Mouse (Mus musculus) frontal cortex, postnatal 14 days (tissue): Measurements from ENCODE around the gene Rexo4.

ENCODE experiments used
- DNase-seq, 2 experiments: peaks; one replicate each; pipeline ENCODE4 v3.0.0; 2022; ENCODE audit warnings: low spot score in 2 of 2

Gene Rexo4

GRCm38 (mm10) chr2:26950411-26950810, 13.8 kb downstream of the Rexo4 start:
- DNase-seq, result no peak

DNA sequence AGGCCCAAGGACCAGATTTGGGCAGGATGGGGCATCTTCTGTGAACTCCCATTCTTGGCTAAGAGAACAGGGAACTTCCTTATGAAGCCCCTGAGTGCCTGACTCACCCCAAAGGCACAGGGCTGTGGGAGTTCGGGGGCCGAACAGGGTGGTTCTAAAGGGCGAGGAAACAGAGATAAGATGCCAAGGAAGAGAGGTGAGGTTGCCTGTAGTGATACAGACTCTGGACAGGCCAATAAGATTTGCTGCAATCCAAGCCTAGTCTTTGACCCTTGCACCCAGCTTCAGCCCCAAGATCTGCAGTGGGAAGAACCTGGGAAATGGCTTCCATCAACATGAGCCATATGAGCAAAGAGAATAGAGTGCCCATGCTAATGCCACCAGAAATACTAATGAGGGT, 20.9 kb downstream of the Rexo4 start:
- no peak for DNase-seq

GRCm38 (mm10) chr2:26941539-26941938, 22.6 kb downstream of the Rexo4 start:
- DNase-seq, result no peak

GRCm38 (mm10) chr2:26936425-26936824, 27.8 kb downstream of the Rexo4 start:
- DNase-seq, result no peak

DNA sequence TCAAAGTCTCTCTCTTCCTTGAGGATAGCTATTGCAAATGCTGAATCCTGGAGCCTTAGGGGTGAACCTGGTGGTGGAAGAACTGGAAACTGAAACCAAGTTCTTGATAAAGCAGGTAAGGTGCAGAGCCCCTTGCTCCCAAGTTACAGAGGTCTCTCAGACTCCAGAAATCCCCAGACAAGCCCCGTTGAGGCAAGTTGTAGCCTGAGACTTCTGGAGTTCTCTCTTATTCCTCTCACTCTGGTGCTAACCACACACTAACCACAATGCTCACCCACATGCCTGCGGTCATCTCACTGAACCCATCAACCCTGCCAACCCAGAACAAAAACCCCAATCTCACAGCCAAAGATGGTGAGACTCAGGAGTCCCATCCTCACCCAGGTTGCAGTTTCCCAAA, 28.9 kb downstream of the Rexo4 start:
- no peak for DNase-seq

DNA sequence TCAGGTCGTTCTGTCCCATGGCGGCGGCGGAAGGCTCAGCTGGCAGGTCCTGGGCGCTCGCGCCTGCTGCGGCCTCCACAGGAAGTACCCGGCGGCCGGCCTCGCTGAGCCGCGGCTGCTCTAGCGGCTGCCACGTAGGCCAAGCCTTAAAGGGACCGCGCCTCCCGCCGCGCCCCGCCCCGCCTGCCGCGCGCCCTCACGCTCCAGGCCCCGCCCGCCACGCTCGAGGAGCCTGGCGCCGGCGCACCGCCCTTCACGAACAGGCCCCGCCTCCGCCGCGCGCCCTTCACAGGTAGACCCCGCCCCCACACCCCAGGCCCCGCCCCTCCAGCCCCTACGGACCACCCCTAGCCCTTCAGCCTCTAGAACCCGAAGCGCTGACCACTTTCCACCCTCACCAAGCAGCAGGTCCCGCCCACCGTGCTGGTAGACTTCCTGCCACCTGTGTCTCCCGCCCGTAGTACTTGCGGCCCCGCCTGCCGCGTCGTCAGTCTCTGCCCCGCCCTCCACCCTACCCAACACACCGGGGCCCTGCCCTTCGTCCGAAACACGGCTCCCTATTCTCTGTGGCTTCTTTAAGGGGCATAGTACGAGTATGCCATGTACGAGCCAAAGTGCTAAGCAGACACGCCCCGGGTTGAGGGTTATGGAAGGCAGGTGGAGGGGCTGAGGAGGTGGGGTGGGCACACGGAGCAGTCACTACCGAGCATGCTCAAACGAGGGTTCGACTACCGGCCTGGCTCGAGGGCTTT, 30.7 kb downstream of the Rexo4 start, which contains the start of the genes Surf4 and Stkld1:
TSS of gene Surf4 (minus strand) at position 625 of the 752 bp plus-strand sequence.
TSS of gene Stkld1 (plus strand) at position 744 of the 752 bp plus-strand sequence.
- DNase-seq, result peak; percentile 81 to 88

DNA sequence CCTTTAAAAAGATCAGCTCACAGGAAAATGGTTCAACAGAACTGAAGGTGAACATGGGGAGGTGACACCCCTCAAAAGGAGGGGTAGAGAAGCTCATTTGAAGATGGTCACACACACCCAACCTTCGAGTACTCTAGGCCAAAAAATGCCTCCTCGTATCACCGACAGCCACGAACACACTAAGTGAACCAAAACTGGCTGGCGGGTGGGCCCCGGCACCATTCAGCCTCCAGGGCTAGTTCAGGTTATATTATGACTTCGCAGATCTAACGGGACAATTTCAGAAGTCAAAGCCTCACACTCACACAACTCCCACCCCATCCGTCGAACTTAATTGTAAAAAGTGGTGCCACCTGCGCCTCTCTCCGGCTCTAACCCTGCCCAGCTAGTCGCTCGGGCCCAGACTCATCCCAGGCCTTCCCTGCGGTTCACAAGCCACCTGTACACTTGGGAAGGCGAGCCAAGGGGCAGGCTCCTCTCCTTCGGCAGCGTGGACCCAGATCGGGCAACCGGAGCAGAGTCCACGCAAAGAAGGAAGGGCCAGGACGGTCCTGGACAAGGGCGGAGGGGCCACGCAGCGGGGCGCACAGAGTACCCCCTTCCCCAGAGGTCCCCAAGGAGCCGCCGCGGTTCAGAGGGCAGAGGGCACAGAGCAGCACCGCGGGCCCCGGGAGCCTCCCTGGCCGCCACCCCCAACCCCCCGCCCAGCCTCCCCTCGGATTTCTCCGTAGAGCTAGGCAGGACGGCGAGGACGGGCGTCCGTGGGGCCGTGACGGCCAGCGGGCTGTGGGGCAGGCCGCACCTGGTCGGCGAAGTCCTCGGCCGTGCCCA, 31.5 kb downstream of the Rexo4 start:
- DNase-seq, result no peak

DNA sequence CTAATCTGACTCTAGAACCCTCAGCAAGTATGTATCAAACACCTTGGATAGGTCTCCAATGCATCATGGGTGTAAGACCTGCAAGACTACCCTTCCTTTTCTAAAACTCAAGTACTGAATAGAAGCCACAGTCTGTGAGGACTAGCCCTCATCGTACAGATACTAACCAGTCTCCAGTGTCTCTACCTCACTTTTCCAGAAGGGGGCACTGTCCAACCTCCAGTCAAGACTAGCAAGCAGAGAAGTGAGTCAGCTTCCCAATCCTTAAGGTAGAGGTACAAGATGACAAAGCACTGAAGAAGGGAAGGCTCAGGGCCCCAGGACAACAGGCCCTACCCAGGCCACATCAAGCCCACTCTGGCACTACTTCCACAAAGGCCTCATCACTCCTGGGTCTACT, 33.8 kb downstream of the Rexo4 start:
- peak in 1 of 2 experiments; percentile 63 for DNase-seq

GRCm38 (mm10) chr2:26927745-26928476, 36.3 kb downstream of the Rexo4 start:
- no peak for DNase-seq

DNA sequence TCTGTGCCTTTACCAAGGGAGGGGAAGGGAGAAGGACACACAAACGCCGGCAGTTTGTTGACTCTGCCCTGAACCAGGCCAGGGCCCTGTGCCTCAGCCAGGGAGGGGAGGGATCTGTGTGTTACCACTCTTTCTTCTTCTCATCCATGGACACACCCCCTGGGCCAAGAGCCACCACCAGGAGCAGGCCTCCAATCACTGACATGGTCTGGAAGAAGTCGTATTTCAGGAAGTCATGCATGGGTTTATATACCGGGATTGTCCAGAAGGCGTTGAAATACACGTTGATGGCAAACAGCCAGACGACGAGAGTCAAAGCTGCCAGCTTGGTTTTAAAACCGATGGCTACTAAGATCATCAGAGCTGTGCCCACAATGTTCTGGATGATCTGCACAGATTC, 42.4 kb downstream of the Rexo4 start:
- DNase-seq, result no peak

- no peak for DNase-seq
Observed at GRCm38 (mm10) chr2:26920190-26920855, 43.9 kb downstream of the Rexo4 start.

DNA sequence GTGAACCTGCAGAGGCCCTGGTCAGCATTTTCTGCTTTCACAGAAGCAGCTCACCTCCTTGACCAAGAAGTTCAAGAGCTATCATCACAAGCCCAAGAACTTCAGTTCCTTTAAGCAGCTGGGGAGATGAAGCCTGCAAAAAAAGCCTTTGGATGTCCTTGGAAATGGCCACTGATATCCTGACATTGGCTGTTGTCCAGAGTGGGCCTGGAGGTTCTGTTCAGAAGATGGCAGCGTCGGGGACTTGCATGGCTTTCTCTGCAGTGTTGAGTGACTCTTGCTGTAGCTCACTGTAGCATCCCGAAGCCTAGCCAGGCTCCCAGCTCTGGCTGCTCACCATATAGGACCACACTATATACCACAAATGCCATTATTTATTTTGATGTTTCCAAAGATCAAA, 44.5 kb downstream of the Rexo4 start:
- no peak for DNase-seq

GRCm38 (mm10) chr2:26916738-26917137, 47.4 kb downstream of the Rexo4 start:
- DNase-seq, result no peak

- DNase-seq, result peak; percentile 80 to 81
Observed at GRCm38 (mm10) chr2:26915927-26916728, 48.1 kb downstream of the Rexo4 start, which contains the start of the genes Surf2 and Surf1. Gene Surf2, plus strand, starts transcription at chr2:26916367. Gene Surf1, minus strand, starts transcription at chr2:26916530.

- no peak for DNase-seq
Observed at GRCm38 (mm10) chr2:26914148-26914941, 49.8 kb downstream of the Rexo4 start.

DNA sequence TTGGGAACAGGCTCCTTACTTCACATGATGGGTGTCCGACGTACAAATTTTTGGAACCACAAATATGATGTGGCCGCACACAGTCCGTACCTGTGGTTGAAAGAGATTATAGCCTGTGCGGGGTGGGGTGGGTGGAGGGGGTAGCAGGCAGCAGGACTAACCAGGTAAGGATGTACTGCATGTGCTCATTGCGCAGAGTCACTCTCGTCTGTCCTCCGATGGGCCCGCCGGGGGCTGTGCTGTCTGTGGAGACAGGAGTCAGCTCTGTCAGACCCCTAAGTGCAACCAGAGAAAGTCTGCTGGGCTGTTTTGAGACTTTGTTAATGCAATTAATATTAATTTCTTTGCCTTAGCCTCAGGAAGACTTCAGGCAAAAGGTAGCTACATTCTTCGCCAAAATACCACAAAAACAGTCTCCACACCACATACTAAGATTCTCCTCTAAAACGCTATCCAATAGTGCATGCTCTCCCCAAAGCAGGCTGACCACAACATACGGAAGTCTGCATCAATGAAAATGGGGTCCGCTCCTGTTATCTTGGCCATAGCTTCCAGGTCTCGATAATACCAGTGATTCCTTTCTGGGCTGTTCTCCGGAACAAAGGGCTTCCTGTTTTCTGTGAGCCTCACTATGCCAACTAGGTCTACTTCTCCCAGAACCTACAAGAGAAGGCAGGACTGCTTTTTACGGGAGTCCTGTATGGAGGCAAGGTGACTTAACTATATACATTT, 50.6 kb downstream of the Rexo4 start:
- DNase-seq, result no peak

DNA sequence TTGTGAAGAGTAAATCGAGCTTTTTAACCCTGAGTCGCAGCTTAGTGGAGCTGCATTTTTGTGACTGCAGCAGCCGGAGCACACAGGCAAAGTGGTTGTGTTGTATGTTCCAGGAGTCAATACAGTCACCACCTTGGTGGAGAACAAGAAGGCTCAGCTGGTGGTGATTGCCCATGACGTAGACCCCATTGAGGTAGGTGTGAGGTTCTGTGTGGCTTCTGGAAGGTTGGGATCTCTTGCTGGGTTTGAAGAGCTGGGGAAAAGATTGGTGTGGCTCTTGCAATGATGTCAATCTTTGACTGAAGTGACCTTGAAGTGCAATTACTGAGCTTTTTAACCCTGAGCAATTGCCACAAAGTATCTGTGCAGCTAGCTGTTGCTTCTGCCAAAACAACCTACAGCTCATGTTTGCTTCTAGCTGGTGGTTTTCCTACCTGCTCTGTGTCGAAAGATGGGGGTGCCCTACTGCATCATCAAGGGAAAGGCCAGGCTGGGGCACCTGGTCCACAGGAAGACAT, 51.9 kb downstream of the Rexo4 start:
- no peak for DNase-seq

DNA sequence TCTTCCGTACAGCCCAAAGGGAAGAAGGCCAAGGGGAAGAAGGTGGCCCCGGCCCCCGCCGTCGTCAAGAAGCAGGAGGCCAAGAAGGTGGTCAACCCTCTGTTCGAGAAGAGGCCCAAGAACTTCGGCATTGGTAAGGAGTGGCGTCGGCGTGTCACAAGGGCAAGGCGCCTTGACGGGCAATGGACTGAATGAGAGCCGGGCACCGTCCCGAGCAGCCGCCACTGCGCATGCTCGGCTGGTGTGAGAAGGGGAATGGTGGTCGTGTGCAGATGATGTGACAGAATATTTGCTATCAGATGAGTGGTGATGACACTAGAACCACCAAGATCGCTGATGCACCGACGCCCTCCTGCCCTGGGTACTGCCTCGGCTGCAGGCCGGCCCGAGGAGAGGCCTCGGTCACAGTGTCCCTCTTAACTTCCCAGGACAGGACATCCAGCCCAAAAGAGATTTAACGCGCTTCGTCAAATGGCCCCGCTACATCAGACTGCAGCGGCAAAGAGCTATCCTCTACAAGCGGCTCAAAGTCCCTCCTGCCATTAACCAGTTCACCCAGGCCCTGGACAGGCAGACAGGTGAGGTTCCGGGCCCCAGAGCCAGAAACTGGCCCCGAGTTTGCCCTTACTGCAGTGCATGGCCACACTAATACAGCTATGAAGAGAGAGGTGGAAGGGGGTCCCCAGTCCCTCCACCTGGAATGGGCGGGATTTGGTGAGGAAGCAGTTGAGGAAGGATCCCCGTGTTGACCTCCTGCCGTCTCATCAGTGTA, 53.0 kb downstream of the Rexo4 start:
- peak; percentile 52 to 59 for DNase-seq
